Mouse (Mus musculus) small intestine, adult 2 months (tissue): Measurements from ENCODE around the gene Gm20604.

Experiments
- CTCF ChIP-seq: fragments of 200-500 bp; IDR thresholded peaks from 2 replicates; pipeline ENCODE4 v1.5.1; 2012; ENCODE audit warnings: low read depth, mild to moderate bottlenecking, control low read depth, inconsistent platforms, low read length, moderate library complexity, mixed read lengths; ENCODE audit not compliant: insufficient replicate concordance, insufficient read length; ENCODE audit errors: extremely low read depth
- POLR2A ChIP-seq: fragments of 200-500 bp; IDR thresholded peaks from 2 replicates; pipeline ENCODE4 v1.6.1; 2012; ENCODE audit warnings: low read depth, mild to moderate bottlenecking, control low read depth, inconsistent platforms, low read length, moderate library complexity

DNA sequence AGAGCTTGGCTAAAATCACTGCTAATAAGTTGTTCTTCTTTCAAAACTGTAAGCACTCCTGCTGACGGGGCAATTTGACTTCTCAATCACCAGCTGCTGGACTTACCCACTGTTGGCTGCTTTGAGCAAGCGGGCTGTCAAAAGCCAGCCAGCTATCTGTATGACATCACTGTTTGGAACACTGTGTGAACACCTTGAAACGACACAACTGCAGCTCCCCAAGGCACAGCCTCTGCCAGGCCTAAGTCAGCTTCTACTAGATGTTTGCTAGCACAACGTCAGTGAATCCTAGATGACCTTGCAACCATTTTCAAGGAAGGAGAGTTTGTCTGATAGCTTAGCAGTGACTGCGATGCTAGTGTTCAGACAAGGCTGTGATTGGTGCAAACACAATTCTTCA is 19.4 kb downstream of the Gm20604 start:
- TF ChIP-seq POLR2A (no peak), CTCF (no peak)
